Mouse (Mus musculus) gastrocnemius, adult 2 months (tissue): Measurements from ENCODE around the gene Foxp1. TPM values are rescaled to one million over a fixed set of nuclear protein-coding genes. Genes with fewer than 3 reads are reported as not detected.
A peak's percentile ranks its signal among the peaks of the same experiment; 100 is the strongest.

Source experiments
- DNase-seq: peaks from one replicate; pipeline ENCODE4 v3.0.0; 2022
- H3K27ac ChIP-seq: fragments of 200-600 bp; 2 replicates; pipeline ENCODE4 v1.8.1; 2022; ENCODE audit warnings: mild to moderate bottlenecking
- H3K4me3 ChIP-seq: fragments of 200-600 bp; 2 replicates; pipeline ENCODE4 v1.8.1; 2022; ENCODE audit warnings: mild to moderate bottlenecking, moderate library complexity
- CTCF ChIP-seq: fragments of 200-600 bp; IDR thresholded peaks from 2 replicates; pipeline ENCODE4 v1.8.1; 2022; ENCODE audit warnings: antibody characterized with exemption, mild to moderate bottlenecking, moderate library complexity
- intact Hi-C: fragments of 180-260 bp; cut with DNase I; formaldehyde crosslinking; loops from one replicate; pipeline ENCODE4 v1.15.1; 2025
- total RNA-seq, 2 experiments: library from RNA; stranded (reverse); gene quantifications; 2 replicates each; pipeline ENCODE4 v1.2.3; 2021

Foxp1 gene
- total RNA-seq, 2 experiments from 2014 or later: 17.4 to 20.9 TPM

DNA sequence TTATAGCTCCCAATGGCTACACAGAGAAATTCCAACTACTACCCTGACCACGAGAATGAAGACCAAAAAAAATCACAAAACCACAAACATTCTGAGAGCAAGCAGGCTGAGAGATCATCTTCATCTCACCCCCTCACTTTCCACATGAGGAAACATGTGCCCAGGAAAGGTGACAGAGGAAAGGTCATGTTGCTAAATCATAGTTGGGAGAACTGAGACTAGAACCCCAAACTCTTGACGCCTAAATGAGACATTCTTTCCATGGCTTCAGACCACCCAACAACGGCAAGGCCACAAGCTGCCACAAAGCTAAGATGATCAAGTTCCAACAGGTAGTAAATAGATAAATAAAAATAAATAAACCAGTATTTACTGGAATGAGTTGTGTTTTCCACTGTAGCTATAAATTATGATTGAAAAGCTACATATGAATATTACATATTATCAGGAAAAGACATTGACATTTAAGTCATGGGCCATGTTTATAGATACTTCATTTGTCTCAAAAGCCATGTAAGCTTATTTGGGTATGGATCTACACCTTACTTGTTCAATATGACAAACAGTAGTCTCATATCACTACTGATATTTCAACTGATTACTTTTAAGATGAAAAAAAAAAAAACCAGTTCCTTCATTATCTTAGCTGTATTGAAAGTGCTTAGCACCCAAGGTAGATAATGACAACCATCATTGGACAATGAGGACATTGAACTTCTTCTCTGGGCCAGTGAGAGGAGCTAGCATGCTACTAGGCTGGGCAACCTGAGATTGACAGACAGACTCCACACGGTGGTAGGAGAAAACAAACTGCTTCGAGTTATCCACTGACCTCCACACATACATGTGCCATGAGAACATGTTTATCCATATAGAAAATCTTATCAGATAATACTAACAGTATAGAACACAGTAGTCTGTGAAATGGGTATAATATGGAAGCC lies 476.4 kb downstream of the Foxp1 start:
- intact Hi-C loops: no loop called here
- TF ChIP-seq CTCF: peak; percentile 34; the same call in 1 of the 2 replicates
- DNase-seq: no peak
- H3K4me3 ChIP-seq: no peak overlapping the region
- H3K27ac ChIP-seq: no peak overlapping the region

- TF ChIP-seq CTCF: no peak
- intact Hi-C loops: no loop called here
- no peak overlapping the region for H3K27ac ChIP-seq
- H3K4me3 ChIP-seq: no peak overlapping the region
- DNase-seq: no peak
These were observed 478.4 kb downstream of the Foxp1 start for GRCm38 (mm10) chr6:99043932-99044664.

DNA sequence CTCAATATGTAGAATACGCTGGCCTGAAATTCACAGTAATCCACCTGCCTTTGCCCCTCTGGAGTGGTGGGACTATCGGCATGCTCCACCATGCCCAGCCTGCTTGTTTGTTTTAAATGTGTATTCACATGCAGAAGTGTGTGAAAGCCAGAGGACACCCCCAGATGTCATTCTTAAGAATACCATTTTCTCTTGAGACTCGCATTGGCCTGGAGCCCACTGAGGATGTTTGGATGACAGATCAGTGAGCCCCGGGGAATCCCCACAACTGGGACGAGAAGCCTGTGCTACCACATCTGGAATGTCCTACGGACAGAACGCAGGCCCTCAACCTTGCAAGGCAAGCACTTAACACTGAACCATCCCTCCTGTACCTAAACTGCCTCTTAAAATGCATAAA lies 479.3 kb downstream of the Foxp1 start:
- intact Hi-C loops: no loop called here
- H3K27ac ChIP-seq: no peak overlapping the region
- H3K4me3 ChIP-seq: no peak overlapping the region
- no peak for DNase-seq
- no peak for TF ChIP-seq CTCF

DNA sequence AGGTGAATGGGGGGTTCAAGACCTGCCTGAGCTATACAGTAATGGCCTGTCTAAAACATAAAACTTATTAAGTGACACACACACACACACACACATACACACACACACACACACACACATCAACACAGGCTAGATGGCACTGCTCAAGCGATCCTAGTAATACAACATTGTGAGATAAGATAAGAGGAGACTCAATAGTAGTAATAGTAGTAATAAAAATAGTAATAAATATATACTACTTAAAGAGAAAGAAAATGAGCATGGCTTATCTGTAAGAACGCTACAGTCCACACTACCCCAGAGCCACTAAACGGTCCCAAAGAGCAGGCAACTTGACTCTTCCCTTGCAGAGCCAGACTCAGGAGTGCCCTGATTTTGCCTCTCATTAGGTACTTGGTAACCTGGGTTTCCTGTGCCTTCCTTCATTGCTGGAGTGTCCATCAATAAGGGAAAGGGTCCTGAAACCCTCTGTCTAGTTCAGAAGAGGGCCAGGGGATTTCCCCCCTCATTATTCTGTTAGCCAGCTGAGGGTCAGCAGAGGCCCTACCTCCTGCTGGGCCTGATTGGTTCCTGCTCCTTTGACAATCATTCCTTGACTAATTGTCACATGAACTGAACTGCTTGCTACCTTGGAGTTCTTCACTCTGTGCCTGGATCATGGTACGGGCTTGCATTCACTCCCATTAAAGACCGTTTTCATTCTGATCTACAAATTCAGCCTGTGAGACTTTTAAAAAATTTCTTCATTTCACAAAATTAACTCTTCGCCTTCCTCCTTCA lies 480.2 kb downstream of the Foxp1 start:
- intact Hi-C loops: no loop called here
- no peak overlapping the region for H3K4me3 ChIP-seq
- no peak overlapping the region for H3K27ac ChIP-seq
- no peak for TF ChIP-seq CTCF
- DNase-seq: no peak

- H3K27ac ChIP-seq: no peak overlapping the region
- intact Hi-C loops: no loop called here
- DNase-seq: no peak
- H3K4me3 ChIP-seq: no peak overlapping the region
- TF ChIP-seq CTCF: no peak
These were observed 483.5 kb downstream of the Foxp1 start for GRCm38 (mm10) chr6:99038977-99039376.

- intact Hi-C loops: no loop called here
- Histone ChIP-seq H3K27ac (no peak overlapping the region), H3K4me3 (no peak overlapping the region)
- DNase-seq: no peak
- TF ChIP-seq CTCF: no peak
These were observed 486.8 kb downstream of the Foxp1 start for GRCm38 (mm10) chr6:99035459-99036375.

GRCm38 (mm10) chr6:99033062-99033461 lies 489.5 kb downstream of the Foxp1 start:
- TF ChIP-seq CTCF: peak; percentile 47
- DNase-seq: no peak
- Histone ChIP-seq H3K4me3 (no peak overlapping the region), H3K27ac (no peak overlapping the region)
- intact Hi-C loops: no loop called here

DNA sequence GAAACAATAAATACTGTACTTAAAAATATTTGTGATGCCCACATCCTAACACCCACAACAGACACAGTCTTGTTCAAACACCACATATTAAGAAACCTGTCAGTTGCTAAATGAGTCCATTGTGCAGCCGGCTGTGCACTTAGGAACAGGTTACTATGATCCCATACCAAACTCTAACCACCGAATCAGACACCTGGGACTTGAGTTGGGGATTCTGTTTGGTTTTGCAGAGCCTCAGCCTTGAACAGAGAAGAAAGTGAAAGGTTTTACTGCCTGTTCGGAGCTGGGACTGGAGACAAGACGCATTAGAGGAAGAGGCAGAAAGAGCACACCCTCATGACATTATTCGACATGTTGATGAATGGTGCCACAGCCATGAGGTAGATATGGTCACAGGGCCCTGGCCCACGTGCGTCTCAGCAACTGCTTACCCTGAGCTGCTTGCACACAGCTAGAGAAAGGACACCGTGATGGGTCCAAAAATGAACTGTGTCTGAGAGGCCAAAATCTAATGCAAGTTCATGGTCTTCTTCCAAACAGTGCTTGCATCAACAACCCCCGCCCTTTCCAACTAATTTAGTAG lies 491.1 kb downstream of the Foxp1 start:
- Histone ChIP-seq H3K4me3 (no peak overlapping the region), H3K27ac (peak overlapping the region; percentile 1; the same call in 1 of the 2 replicates)
- intact Hi-C loops: no loop called here
- DNase-seq: no peak
- TF ChIP-seq CTCF: no peak

DNA sequence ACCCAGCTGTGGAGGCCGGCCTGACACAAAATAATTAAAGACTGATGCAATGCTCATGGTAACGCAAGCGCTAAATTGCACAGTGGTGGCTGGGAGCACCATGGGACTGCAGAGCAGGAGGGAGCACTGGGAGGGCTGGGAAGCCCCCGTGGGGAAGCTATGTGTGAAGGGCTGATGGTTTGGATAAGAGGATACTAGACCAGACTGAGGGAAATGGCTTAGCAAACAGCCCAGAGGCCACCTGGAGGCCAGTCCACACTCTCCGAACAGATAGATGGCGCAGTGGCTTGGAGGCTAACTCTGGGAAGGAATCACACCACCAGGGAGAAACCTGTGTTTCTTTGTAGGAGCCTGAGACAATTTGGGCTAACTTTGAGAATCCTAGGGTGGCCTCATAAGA lies 492.3 kb downstream of the Foxp1 start:
- intact Hi-C loops: no loop called here
- peak; percentile 19; the same call in 1 of the 2 replicates for TF ChIP-seq CTCF
- no peak overlapping the region for H3K27ac ChIP-seq
- H3K4me3 ChIP-seq: no peak overlapping the region
- DNase-seq: no peak

- intact Hi-C loops: no loop called here
- no peak for TF ChIP-seq CTCF
- H3K27ac ChIP-seq: no peak overlapping the region
- H3K4me3 ChIP-seq: no peak overlapping the region
- no peak for DNase-seq
These were observed 493.1 kb downstream of the Foxp1 start for GRCm38 (mm10) chr6:99029438-99029837.

GRCm38 (mm10) chr6:99028989-99029305 lies 493.6 kb downstream of the Foxp1 start:
- Histone ChIP-seq H3K27ac (peak overlapping the region; percentile 84), H3K4me3 (peak overlapping the region; percentile 91)
- no peak for DNase-seq
- no peak for TF ChIP-seq CTCF
- intact Hi-C loops: no loop called here
